Mouse (Mus musculus) heart, postnatal 0 days (tissue): Measurements from ENCODE around the gene Nrsn1. TPM values are rescaled to one million over a fixed set of nuclear protein-coding genes. Genes with fewer than 3 reads are reported as not detected.
A peak's percentile ranks its signal among the peaks of the same experiment; 100 is the strongest.
"Not testable (repeated sequence)": the region's sequence is repeated elsewhere in the genome, so short reads cannot be mapped to it uniquely, and the experiment has no call there.

ENCODE experiments used
- ATAC-seq: fragments of 200-750 bp; cut with Nextera tagmentation; 2 replicates; pipeline ENCODE4 v1.8.0; 2017; ENCODE audit warnings: low read depth, moderate number of reproducible peaks, moderate library complexity; ENCODE audit not compliant: insufficient read depth
- DNase-seq: peaks from one replicate; pipeline ENCODE4 v3.0.0-alpha.2; 2016; ENCODE audit warnings: low spot score
- H3K27ac ChIP-seq: fragments of 300-500 bp; sonication (generic); 2 replicates; pipeline ENCODE4 v1.5.1; 2014; ENCODE audit warnings: low read depth, mild to moderate bottlenecking
- H3K27me3 ChIP-seq: fragments of 300-500 bp; sonication (generic); 2 replicates; pipeline ENCODE4 v1.6.1; 2014; ENCODE audit warnings: low read length, mixed read lengths; ENCODE audit not compliant: control insufficient read depth, insufficient read depth
- H3K36me3 ChIP-seq: fragments of 300-500 bp; sonication (generic); replicated peaks from 2 replicates; pipeline ENCODE4 v1.6.1; 2014; ENCODE audit warnings: low read length, mixed read lengths; ENCODE audit not compliant: control insufficient read depth, insufficient read depth
- H3K4me1 ChIP-seq: fragments of 300-500 bp; sonication (generic); 2 replicates; pipeline ENCODE4 v1.6.1; 2014; ENCODE audit warnings: antibody characterized with exemption; ENCODE audit not compliant: control insufficient read depth, insufficient read depth
- H3K4me2 ChIP-seq: fragments of 300-500 bp; sonication (generic); 2 replicates; pipeline ENCODE4 v1.6.1; 2014; ENCODE audit warnings: low read depth, mild to moderate bottlenecking, low read length, moderate library complexity
- H3K4me3 ChIP-seq: fragments of 300-500 bp; sonication (generic); 2 replicates; pipeline ENCODE4 v1.5.1; 2014; ENCODE audit warnings: low read depth, low read length
- H3K9ac ChIP-seq: fragments of 300-500 bp; sonication (generic); replicated peaks from 2 replicates; pipeline ENCODE4 v1.6.1; 2014; ENCODE audit warnings: low read depth, low read length, mixed read lengths
- H3K9me3 ChIP-seq: fragments of 300-500 bp; sonication (generic); replicated peaks from 2 replicates; pipeline ENCODE4 v1.6.1; 2016; ENCODE audit warnings: low read length; ENCODE audit not compliant: control insufficient read depth
- CTCF ChIP-seq: IDR thresholded peaks from 2 replicates; pipeline ENCODE4 v1.5.1; 2016; ENCODE audit warnings: antibody characterized with exemption, control low read depth, low read depth
- EP300 ChIP-seq: IDR thresholded peaks from 2 replicates; pipeline ENCODE4 v1.6.1; 2016; ENCODE audit warnings: antibody characterized with exemption, low read depth
- WGBS: fragments of 180-500 bp; shearing (Covaris S2); extraction: QIAGEN DNeasy Blood & Tissue Kit; methylation state at CpG from one replicate; pipeline ENCODE4 v1.1.7; 2014; 5-methylcytosine and 5-hydroxymethylcytosine counted together
- polyA plus RNA-seq: library from polyadenylated mRNA; unstranded; fragments of >200 nt; fragmentation: Nextera tagmentation; extraction: Ambion mirVana; gene quantifications from 2 replicates; pipeline ENCODE4 v1.2.1, GENCODE M21; 2015
- total RNA-seq: library from RNA; depleted of rRNA; stranded (reverse); fragments of >200 nt; gene quantifications from 2 replicates; pipeline ENCODE4 v1.2.3, GENCODE M21; 2014; ENCODE audit warnings: low replicate concordance; rRNA removed

The Nrsn1 gene
- total RNA-seq (0.88 TPM in 1 of 2 replicates, not detected in the other), polyA plus RNA-seq (0.19 TPM in 1 of 2 replicates, not detected in the other)

DNA sequence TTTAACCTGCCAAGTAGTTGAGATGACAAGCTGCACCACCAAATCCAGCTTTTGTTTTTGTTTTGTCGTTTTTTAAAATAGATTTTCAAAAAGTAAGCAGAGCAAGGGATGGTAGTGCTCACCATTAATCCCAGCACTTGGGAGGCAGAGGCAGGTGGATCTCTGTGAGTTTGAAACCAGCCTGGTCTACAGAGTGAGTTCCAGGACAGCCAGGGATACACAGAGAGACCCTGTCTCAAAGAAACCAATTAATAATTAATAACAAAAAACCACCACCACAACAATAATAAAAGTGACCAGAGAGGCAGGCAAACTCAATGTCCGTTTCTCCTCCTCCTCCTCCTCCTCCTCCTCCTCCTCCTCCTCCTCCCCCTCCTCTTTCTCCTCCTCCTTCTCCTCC is at the start of gene Nrsn1:
Gene Nrsn1, minus strand, starts transcription at position 101 of the 400 bp plus-strand sequence.
- WGBS, result 60% methylated on average over 2 of the region's 2 CpGs
- not testable (repeated sequence) for ATAC-seq, H3K9me3 ChIP-seq, H3K9ac ChIP-seq, H3K27me3 ChIP-seq, H3K27ac ChIP-seq, H3K36me3 ChIP-seq, H3K4me1 ChIP-seq, DNase-seq
- H3K4me3 ChIP-seq, result peak within 1 kb of the TSS; percentile 30
- peak within 1 kb of the TSS; percentile 58 for H3K4me2 ChIP-seq

DNA sequence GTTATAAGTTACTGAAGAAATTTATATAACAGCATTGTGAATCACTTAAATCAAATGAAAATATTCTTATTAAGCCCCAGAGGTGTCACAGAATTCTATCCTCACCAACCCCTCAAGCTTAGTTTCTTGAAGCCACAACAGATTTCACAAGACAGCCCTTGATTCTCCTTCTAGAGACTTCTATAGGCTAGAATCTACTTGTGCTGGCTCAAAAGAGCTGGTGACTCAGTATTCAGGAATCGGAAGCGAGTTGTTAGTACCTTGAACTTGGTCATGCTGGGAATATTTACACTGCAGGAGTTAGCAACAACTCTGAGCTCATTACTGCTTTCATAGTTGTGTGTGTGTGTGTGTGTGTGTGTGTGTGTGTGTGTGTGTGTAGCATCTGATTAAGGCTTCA is 41.8 kb upstream of the Nrsn1 start:
- no peaks in the 10 kb centered on the region for H3K36me3 ChIP-seq
- no peaks in the 10 kb centered on the region for H3K9me3 ChIP-seq
- no peak overlapping the region for H3K27ac ChIP-seq
- no peak for DNase-seq
- TF ChIP-seq EP300 (no peak), CTCF (no peak)
- H3K4me1 ChIP-seq, result no peaks in the 10 kb centered on the region
- 70% methylated on average over 2 of the region's 2 CpGs for WGBS
- H3K27me3 ChIP-seq, result no peaks in the 10 kb centered on the region
- no peak overlapping the region for H3K4me2 ChIP-seq
- no peak overlapping the region for H3K9ac ChIP-seq
- ATAC-seq, result no peak
- no peak overlapping the region for H3K4me3 ChIP-seq

GRCm38 (mm10) chr13:25310068-25310467 is 39.8 kb upstream of the Nrsn1 start:
- Histone ChIP-seq H3K4me2 (no peak overlapping the region), H3K36me3 (no peaks in the 10 kb centered on the region)

DNA sequence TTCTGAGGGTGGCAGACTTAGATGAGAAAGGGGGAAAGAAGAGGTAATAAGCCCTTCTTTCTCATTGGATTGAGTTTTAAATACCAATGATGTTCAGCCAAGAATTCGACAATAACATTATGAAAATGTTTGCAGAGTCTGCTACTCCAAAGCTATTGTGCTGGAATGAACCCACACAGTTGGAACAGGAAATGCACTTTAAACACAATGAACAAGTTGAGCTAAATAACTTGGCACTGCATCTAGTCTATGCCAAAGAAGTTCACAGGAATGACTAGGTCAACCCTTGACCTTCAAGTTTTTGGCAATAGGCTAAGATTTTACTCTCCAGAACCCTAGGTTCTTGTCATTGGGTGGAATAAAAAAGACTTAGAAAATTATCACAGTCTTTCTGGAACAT is 18.4 kb upstream of the Nrsn1 start:
- Histone ChIP-seq H3K4me2 (no peak overlapping the region), H3K36me3 (no peaks in the 10 kb centered on the region), H3K9ac (no peak overlapping the region), H3K9me3 (no peaks in the 10 kb centered on the region), H3K27me3 (no peaks in the 10 kb centered on the region), H3K4me3 (no peak overlapping the region), H3K27ac (no peak overlapping the region), H3K4me1 (no peaks in the 10 kb centered on the region)
- no peak for DNase-seq
- 68% methylated on average over 1 of the region's 1 CpGs for WGBS
- TF ChIP-seq EP300 (no peak), CTCF (no peak)
- no peak for ATAC-seq

More at GRCm38 (mm10) chr13:25310068-25310467, 39.8 kb upstream of the Nrsn1 start:
- no peak overlapping the region for H3K9ac ChIP-seq
- H3K4me1 ChIP-seq, result no peaks in the 10 kb centered on the region
- DNase-seq (no peak), ATAC-seq (no peak)
- no peak overlapping the region for H3K27ac ChIP-seq
- no peak overlapping the region for H3K4me3 ChIP-seq
- TF ChIP-seq EP300 (no peak), CTCF (no peak)
- H3K27me3 ChIP-seq, result no peaks in the 10 kb centered on the region
- no peaks in the 10 kb centered on the region for H3K9me3 ChIP-seq

- TF ChIP-seq CTCF (no peak), EP300 (no peak)
- DNase-seq, result no peak
- 54% methylated on average over 5 of the region's 5 CpGs for WGBS
- Histone ChIP-seq H3K36me3 (no peaks in the 10 kb centered on the region), H3K27ac (no peak overlapping the region), H3K4me1 (no peaks in the 10 kb centered on the region), H3K9ac (no peak overlapping the region), H3K9me3 (no peaks in the 10 kb centered on the region), H3K27me3 (no peaks in the 10 kb centered on the region), H3K4me3 (no peak overlapping the region), H3K4me2 (no peak overlapping the region)
- ATAC-seq, result no peak
These were observed 4.7 kb upstream of the Nrsn1 start for GRCm38 (mm10) chr13:25274934-25275565.

GRCm38 (mm10) chr13:25272189-25272588 is 1.9 kb upstream of the Nrsn1 start:
- Histone ChIP-seq H3K4me2 (no peak overlapping the region), H3K9ac (no peak overlapping the region), H3K9me3 (no peaks in the 10 kb centered on the region), H3K4me3 (no peak overlapping the region), H3K27me3 (0 out of 2 replicates have a peak, but pooled peaks cover 3% of the 10 kb centered on the region), H3K27ac (no peak overlapping the region), H3K36me3 (no peaks in the 10 kb centered on the region), H3K4me1 (peaks cover 3% of the 10 kb centered on the region; the same call in 1 of the 2 replicates)
- TF ChIP-seq EP300 (no peak), CTCF (no peak)
- WGBS, result 47% methylated on average over 4 of the region's 4 CpGs
- ATAC-seq, result no peak
- no peak for DNase-seq
